Mouse (Mus musculus) central nervous system, embryonic 18 days (tissue): ENCODE results near the gene Senp7. TPM values are rescaled to one million over a fixed set of nuclear protein-coding genes. Genes with fewer than 3 reads are reported as not detected.

Experiments used
- polyA plus RNA-seq: library from polyadenylated mRNA; depleted of rRNA; stranded (reverse); fragments of >200 nt; gene quantifications from 2 replicates; pipeline ENCODE4 v1.2.3, GENCODE M21; 2012; rRNA removed

The Senp7 gene
- polyA plus RNA-seq = 38.3 and 38.8 TPM in 2 replicates

DNA sequence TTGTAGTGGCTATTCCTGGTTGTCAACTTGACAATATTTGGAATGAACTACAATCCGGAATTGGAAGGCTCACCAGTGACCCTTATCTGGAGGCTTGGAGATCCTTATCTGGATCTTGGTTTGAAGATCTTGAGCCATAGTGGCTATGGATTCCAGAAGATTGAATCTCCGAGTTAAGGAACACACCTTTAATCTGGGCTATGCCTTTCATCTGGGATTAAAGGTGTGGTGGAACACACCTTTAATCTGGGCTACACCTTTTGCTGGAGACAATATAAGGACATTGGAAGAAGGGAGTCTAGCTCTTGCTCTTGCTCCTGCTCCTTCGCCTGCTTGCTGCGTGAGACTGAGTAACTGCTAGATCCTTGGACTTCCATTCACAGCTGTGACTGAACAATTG lies at the start of gene Senp7:
Senp7 (plus strand) TSS at position 301 of the 400 bp plus-strand sequence.

DNA sequence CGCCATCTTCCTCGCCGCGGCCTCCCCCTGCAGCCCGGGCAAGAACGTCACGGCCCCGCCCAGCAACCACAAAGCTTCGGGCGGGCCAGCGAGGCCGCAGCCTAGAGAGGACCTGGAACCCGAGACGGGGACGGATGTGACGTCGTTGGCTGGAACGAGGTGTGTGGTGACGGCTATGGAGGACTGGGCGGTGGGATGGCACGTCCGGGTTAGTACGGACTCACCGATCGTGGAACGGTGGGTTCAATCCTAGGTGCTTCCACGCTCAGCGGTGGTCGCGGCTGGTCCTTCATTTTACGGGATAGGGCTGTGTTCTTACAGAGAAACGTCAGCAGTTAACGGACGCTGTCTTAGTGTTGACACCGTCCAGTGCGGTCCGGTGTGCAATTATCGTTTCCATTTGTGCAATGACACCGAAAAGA lies 18.5 kb upstream of the Senp7 start, which contains the start of gene Pcnp:
Pcnp (minus strand) TSS at position 79 of the 422 bp plus-strand sequence.

DNA sequence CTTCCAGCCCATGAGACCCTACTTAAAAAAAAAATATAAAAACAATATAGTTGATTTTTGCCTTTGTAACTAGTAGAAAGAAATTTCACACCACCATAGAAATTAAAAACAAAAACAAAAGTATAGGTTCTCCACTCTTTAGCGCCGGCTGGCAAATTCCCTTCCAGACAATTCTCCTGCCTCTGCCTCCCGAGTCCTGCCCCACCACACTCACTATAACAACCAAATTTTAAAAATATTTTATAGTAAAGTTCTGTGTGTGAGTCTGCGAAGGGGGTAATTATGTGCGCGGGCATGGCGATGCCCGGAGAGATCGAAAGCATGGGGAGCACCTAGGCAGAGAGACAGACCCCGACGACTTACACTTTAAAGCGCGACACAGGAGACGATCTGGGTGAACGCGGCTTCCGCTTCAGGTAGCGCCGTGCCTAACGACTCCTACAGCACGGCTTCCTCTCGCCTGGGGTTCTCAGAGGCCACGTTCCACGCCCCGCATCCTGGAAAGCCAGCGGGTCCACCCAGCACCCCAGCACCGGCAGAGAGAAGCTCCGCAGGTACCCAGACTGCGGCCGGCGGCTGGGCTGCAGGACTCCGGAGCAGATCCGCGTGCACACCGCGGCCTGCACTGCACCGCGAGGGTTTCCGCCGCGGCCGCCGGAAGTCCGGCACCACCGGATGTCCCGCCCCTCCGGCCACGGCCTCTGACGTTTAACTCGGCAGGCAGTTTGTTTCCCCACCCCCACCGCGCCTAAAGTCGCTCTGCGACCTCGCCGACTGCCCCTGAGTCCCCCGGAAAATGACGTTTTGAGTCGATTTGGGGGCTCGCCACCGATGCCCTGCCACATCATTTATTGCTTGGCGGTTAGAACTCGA lies 10.8 kb upstream of the Senp7 start, which contains the start of gene Trmt10c:
Trmt10c (minus strand) TSS at position 682 of the 873 bp plus-strand sequence.

DNA sequence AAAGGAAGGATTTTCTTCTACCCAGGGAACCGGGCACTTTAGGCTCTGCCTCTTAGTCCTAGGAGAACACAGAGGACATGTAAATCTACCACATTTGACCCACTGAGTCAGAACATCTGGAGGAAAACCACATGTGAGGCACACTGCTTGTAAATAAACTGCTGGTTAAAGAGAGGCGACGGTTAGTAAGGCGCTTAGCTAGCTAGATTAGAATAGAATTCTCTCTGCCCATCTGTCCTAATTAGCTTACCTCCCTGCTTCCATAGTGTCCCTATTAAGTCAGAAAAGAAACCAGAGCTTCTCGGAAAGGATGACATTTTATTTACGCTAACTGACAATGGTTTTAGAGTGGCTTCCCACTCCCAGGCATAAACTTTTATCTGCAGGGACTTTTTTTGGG lies 155.9 kb downstream of the Senp7 start, which contains the start of gene Impg2:
Impg2 (plus strand) TSS at position 263 of the 400 bp plus-strand sequence.

Other genes starting within 250 kb of the Senp7 start
- gene Nfkbiz, start 209.4 kb upstream of the Senp7 start, polyA plus RNA-seq = 2.7 and 3.5 TPM in 2 replicates
- 4.0 and 4.1 TPM in 2 replicates for gene Nxpe3, start 153.1 kb upstream of the Senp7 start, polyA plus RNA-seq
- gene Cep97, start 113.5 kb upstream of the Senp7 start, polyA plus RNA-seq = 7.3 and 7.6 TPM in 2 replicates
- gene Rpl24, start 82.1 kb upstream of the Senp7 start, polyA plus RNA-seq = 656 and 665 TPM in 2 replicates
- gene Zbtb11, start 74.5 kb upstream of the Senp7 start, polyA plus RNA-seq = 17.1 and 19.3 TPM in 2 replicates
- gene Pcnp, start 18.6 kb upstream of the Senp7 start, polyA plus RNA-seq = 88.4 and 95.0 TPM in 2 replicates
- 7.9 and 9.0 TPM in 2 replicates for gene Trmt10c, start 10.5 kb upstream of the Senp7 start, polyA plus RNA-seq
- gene Impg2, start 156.0 kb downstream of the Senp7 start, polyA plus RNA-seq = 0.87 and 1.0 TPM in 2 replicates